Mouse (Mus musculus): Measurements from ENCODE around the gene Aldh3b1.

DNA sequence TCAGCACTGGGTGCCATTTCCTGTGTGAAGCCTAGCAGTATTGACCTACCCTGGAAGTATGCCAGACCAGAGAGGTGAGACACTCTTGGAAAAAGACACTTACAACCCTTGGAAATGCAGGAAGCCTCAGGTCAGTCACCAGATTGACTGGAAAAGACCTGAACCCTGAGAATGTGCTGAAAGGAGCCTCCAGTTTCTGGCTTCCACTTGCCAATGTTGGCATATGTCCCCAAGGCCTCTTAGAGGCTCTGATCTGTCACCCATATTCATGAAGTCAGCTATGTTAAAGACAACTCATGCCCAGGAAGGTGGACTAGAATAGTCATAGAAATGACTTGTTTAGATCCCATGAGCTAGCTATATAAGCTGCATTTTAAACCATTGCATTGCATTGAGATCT, 58.1 kb downstream of the Aldh3b1 start:
- TF ChIP-seq POLR2A (IDR thresholded peaks at IDR 0.05; ENCODE audit: borderline replicate concordance, control insufficient read depth, low read depth, low read length) (no peak), CTCF (IDR thresholded peaks at IDR 0.05; ENCODE audit: control insufficient read depth, insufficient read depth, low read length) (no peak)
